Mouse (Mus musculus): Measurements from ENCODE around the gene Prorsd1.

GRCm38 (mm10) chr11:29538201-29538600 lies 23.4 kb upstream of the Prorsd1 start:
- no peak for TF ChIP-seq CTCF (IDR thresholded peaks at IDR 0.05; ENCODE audit: borderline replicate concordance, control insufficient read depth, extremely low read depth, insufficient read depth, low read length, poor library complexity)
- no peak for TF ChIP-seq POLR2A (IDR thresholded peaks at IDR 0.05; ENCODE audit: control insufficient read depth, extremely low read depth, insufficient read depth, low read length, poor library complexity)
